Mouse (Mus musculus) C2C12 (cell line): Measurements from ENCODE around the gene Gm49661. TPM values are rescaled to one million over a fixed set of nuclear protein-coding genes. Genes with fewer than 3 reads are reported as not detected.

Source experiments
- H3K27me3 ChIP-seq: one replicate; pipeline ENCODE4 v1.6.1; 2011; ENCODE audit not compliant: control insufficient read depth, insufficient read depth, insufficient read length
- H3K36me3 ChIP-seq: one replicate; pipeline ENCODE4 v1.6.1; 2011; ENCODE audit not compliant: control insufficient read depth, insufficient read depth
- H3K4me3 ChIP-seq: one replicate; pipeline ENCODE4 v1.5.1; 2011; ENCODE audit warnings: mild to moderate bottlenecking, control low read depth; ENCODE audit not compliant: poor library complexity, insufficient read depth, severe bottlenecking
- H3K79me2 ChIP-seq: one replicate; pipeline ENCODE4 v1.6.1; 2011; ENCODE audit not compliant: control insufficient read depth, insufficient read depth
- H3K79me3 ChIP-seq: one replicate; pipeline ENCODE4 v1.6.1; 2011; ENCODE audit warnings: low read depth, control low read depth
- H3ac ChIP-seq: one replicate; pipeline ENCODE3; 2011; ENCODE audit warnings: low read depth; ENCODE audit not compliant: control insufficient read depth, insufficient read length
- CEBPB ChIP-seq: IDR thresholded peaks from one replicate; pipeline ENCODE4 v1.6.1; 2011; ENCODE audit warnings: low read depth, mild to moderate bottlenecking, control low read depth, moderate library complexity
- CTCF ChIP-seq: IDR thresholded peaks from one replicate; pipeline ENCODE4 v1.5.1; 2011; ENCODE audit not compliant: control insufficient read depth, insufficient read depth, insufficient read length
- FOSL1 ChIP-seq: IDR thresholded peaks from one replicate; pipeline ENCODE4 v1.8.0; 2011; ENCODE audit warnings: mild to moderate bottlenecking, low read length; ENCODE audit not compliant: poor library complexity, insufficient read depth, severe bottlenecking
- MAX ChIP-seq: IDR thresholded peaks from one replicate; pipeline ENCODE4 v1.6.1; 2011; ENCODE audit warnings: mild to moderate bottlenecking, control low read depth
- MYOD1 ChIP-seq: IDR thresholded peaks from one replicate; pipeline ENCODE4 v1.6.1; 2011; ENCODE audit warnings: low read depth; ENCODE audit not compliant: control insufficient read depth, insufficient read length
- MYOG ChIP-seq: IDR thresholded peaks from one replicate; pipeline ENCODE4 v1.6.1; 2011; ENCODE audit not compliant: control insufficient read depth, insufficient read length; ENCODE audit errors: extremely low read depth
- USF1 ChIP-seq: IDR thresholded peaks from one replicate; pipeline ENCODE4 v1.6.1; 2011; ENCODE audit warnings: low read depth, mild to moderate bottlenecking, control low read depth, moderate library complexity
- long read RNA-seq, 2 experiments: library from polyadenylated mRNA; unstranded; transcript quantifications; one replicate each; pipeline ENCODE4 v2.0.0; 2019 to 2020
- polyA plus RNA-seq: library from polyadenylated mRNA; unstranded; fragments of >200 nt; fragmentation: generic; extraction: Trizol; gene quantifications from one replicate; pipeline ENCODE4 v1.2.1, GENCODE M21; 2012; ENCODE audit warnings: missing spikeins

The Gm49661 gene
- not detected for polyA plus RNA-seq
- long read RNA-seq, experiment 1 = 0 reads
- long read RNA-seq, experiment 2 = 0 reads

DNA sequence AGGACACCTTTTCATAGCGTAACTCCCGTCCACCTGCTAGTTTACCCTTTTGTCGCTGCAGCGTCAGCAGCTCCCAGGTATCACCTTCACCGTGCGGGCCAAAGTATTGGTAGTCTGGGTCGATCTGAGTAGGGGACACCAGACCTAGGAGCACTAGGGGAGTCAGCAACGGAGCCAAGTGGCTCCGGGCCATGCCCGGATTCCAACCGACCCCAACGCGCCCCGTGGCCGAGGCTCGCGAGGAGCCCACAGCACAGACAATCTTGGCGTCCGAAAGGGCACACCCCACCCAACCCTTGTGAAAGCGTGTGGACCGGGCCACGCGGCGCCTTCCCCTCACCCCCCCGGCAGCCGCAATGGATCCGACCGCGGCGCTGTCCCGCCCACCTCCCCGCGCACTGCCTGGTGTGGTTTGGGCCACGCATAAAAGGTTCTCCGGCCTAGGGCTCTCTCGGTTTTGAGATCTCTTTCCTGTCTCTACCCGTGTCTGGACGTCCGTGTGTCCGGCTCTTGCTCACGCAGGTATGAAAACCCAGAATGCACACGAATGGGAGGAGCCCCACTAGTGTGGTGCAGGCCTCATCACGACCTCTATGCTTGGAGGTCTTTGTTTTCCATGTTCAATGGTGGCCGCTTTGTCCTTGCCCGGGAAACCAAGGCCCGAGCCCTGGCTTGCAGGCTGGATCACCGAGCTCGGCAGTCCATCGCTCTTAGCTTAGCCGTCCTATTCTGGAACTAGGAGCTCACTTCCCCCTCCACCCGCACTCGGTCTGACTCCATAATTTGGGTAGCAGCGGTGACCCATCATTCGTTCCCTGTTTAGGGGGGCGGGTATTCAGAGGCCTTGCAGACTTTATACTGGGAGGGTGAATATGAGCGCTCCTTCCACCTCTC, at the start of gene Gm49661, which contains the start of the genes Prdx2 and Rnaseh2a:
Gene Gm49661 (minus strand): TSS at position 193 of the 894 bp plus-strand sequence.
Gene Prdx2 (plus strand): TSS at position 347 of the 894 bp plus-strand sequence.
Gene Rnaseh2a (minus strand): TSS at position 527 of the 894 bp plus-strand sequence.
- Histone ChIP-seq H3ac (peak within 1 kb of the TSS; percentile 91), H3K79me3 (peaks cover 16% of the 10 kb centered on the region), H3K36me3 (peaks cover 21% of the 10 kb centered on the region), H3K79me2 (peaks cover 45% of the 10 kb centered on the region), H3K4me3 (peak within 1 kb of the TSS; percentile 55), H3K27me3 (no peaks in the 10 kb centered on the region)
- TF ChIP-seq MYOD1 = no peak
- peak; percentile 37 for TF ChIP-seq MAX

DNA sequence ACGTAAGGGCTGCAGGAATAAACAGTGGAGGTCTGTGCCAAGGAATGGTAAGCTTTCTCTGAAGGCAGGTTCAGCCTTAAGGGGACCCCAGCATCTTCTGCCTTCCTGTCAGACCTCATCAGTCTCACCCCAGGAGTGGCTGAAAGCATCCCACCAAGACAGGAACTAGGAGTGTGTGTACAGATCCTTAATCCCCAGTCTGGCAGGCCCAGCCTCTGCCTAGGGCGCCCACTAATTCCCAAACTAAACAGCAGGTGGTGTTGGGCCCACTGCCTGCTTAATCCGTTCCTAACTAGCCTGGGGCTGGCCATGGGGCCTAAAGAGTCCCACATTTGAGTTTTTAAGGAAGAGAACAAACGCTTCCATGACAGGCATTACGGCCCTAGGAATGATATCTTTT, 48.0 kb upstream of the Gm49661 start:
- Histone ChIP-seq H3K4me3 (no peak overlapping the region), H3K79me3 (peaks cover 5% of the 10 kb centered on the region), H3K27me3 (peaks cover 5% of the 10 kb centered on the region), H3K36me3 (peaks cover 20% of the 10 kb centered on the region), H3K79me2 (peaks cover 12% of the 10 kb centered on the region), H3ac (no peak overlapping the region)
- TF ChIP-seq CEBPB (no peak), MYOD1 (no peak), CTCF (no peak), FOSL1 (no peak), USF1 (no peak), MAX (no peak), MYOG (no peak)

DNA sequence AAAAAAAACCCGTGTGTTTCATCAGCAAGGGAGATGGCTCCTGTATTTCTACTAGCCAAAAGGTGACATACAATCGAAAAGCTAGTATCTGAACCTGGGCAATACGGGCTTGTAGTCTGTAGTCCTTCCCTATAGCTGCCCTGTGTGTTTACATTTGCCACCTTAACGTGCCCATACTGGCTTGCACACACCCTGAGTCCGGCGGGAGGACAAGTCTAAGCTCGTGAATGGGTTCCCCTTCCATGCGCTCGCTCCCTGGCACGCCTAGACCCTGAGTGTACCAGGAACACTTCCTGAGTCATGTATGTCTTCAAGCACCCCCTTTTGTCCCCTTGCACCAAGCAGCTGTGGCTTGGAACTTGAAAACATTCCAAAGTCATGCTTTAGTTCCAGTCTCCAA, 47.5 kb upstream of the Gm49661 start:
- Histone ChIP-seq H3ac (no peak overlapping the region), H3K36me3 (peaks cover 15% of the 10 kb centered on the region), H3K27me3 (peaks cover 5% of the 10 kb centered on the region), H3K4me3 (no peak overlapping the region), H3K79me2 (peaks cover 7% of the 10 kb centered on the region), H3K79me3 (peaks cover 2% of the 10 kb centered on the region)
- no peak for TF ChIP-seq MYOG
- no peak for TF ChIP-seq FOSL1
- TF ChIP-seq USF1 = no peak
- TF ChIP-seq MAX = no peak
- no peak for TF ChIP-seq CTCF
- no peak for TF ChIP-seq MYOD1
- TF ChIP-seq CEBPB = no peak

- Histone ChIP-seq H3ac (peak within 1 kb of the TSS; percentile 12), H3K79me3 (no peaks in the 10 kb centered on the region), H3K4me3 (no peak within 1 kb of the TSS), H3K79me2 (no peaks in the 10 kb centered on the region), H3K27me3 (peaks cover 11% of the 10 kb centered on the region), H3K36me3 (peaks cover 12% of the 10 kb centered on the region)
- TF ChIP-seq MYOG (no peak), FOSL1 (no peak), MYOD1 (no peak), CEBPB (no peak), CTCF (no peak), USF1 (no peak), MAX (no peak)
These were observed 45.2 kb upstream of the Gm49661 start, which contains the start of gene Best2 for GRCm38 (mm10) chr8:85014431-85014830. TSS of gene Best2 (minus strand) at chr8:85014531.

DNA sequence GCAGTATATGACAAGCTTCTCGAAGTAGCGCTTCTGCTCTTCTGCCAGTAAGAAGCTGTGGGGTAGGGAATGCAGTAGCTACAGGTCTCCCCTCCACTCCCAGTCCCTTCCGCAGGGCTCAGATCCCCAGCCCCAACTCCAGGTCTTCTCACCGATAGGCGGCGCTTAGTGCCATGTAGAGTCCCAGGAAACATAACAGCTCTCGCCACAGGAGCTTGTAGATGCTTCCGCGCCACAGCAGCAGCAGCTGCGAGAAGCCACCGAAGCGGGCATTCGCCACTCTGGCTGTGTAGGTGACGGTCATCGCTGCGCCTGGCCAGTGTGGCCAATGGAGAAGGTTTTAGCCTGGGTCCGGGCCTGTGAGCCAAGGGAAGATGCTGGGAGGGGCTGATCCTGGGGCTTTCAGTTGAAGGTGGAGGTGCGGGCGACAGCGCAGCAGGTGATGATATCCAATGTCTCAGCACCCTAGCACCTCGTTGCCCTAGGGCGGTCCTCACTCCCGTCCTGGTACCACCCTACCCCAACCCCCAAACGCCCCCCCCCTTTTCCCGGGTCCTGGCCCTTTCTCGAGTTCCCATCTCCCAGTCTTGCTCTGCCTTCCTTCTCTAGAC, 44.1 kb upstream of the Gm49661 start:
- Histone ChIP-seq H3K36me3 (peaks cover 1% of the 10 kb centered on the region), H3ac (peak overlapping the region; percentile 12), H3K4me3 (no peak overlapping the region), H3K79me2 (no peaks in the 10 kb centered on the region), H3K27me3 (peaks cover 11% of the 10 kb centered on the region), H3K79me3 (no peaks in the 10 kb centered on the region)
- TF ChIP-seq USF1 (no peak), FOSL1 (no peak), CEBPB (no peak), MYOG (no peak), CTCF (peak; percentile 17)

DNA sequence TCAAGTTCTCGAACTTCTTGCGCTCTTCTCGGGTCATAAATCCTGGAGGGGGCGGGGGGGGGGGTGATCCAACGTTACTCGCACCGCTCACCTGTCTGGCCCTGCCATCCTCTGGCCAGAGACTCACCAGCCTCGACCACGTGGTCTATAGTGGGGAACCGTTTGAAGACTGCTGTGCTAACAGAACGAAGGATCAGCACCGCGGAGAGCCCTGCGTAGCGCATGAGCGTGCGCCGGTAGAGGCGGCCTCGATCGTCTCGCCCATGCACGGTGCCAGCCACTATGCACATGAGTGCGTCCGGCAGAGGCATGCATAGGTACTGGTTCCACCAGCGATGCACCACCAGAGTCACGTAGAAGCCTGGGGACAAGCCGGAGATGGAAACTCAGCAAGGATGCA, 42.0 kb upstream of the Gm49661 start:
- Histone ChIP-seq H3K27me3 (peaks cover 11% of the 10 kb centered on the region), H3K36me3 (no peaks in the 10 kb centered on the region), H3K4me3 (no peak overlapping the region), H3K79me3 (no peaks in the 10 kb centered on the region), H3ac (no peak overlapping the region), H3K79me2 (no peaks in the 10 kb centered on the region)
- TF ChIP-seq CEBPB = no peak
- no peak for TF ChIP-seq MYOD1
- no peak for TF ChIP-seq MYOG
- TF ChIP-seq USF1 = no peak
- no peak for TF ChIP-seq MAX
- TF ChIP-seq CTCF = no peak
- TF ChIP-seq FOSL1 = no peak
